Comparison of ENCODE assay signal across 21 mouse cellular contexts in genomic region chr10:93909811-93910446, GRCm38 (mm10). TPM values are rescaled to one million over a fixed set of nuclear protein-coding genes. Genes with fewer than 3 reads are reported as not detected.
DNase-seq lines count a peak whose midpoint lies in the region; ATAC-seq lines count a peak whose summit lies in the region.
"Had no signal": no experiment of that assay in that cellular context is flagged by ENCODE, and none has a peak within 500 bp of the region (broad histone marks: within the 10 kb centered on the region; RNA-seq: fewer than 3 reads in every experiment).

No protein-coding gene starts in this region.

- no peaks in the 10 kb centered on the region for H3K9me3 ChIP-seq in midbrain, embryonic 10.5 days (replicated peaks)
- no peaks in the 10 kb centered on the region for H3K9me3 ChIP-seq in midbrain, embryonic 16.5 days (replicated peaks; ENCODE audit: control insufficient read depth, low read length, poor library complexity, severe bottlenecking)
- no peaks in the 10 kb centered on the region for H3K9me3 ChIP-seq in limb, embryonic 10.5 days (replicated peaks)
- H3K9me3 ChIP-seq: intestine, embryonic 15.5 days; megakaryocyte, embryonic 14.5 days; midbrain, embryonic 15.5 days had no signal

- no peak overlapping the region for H3K4me2 ChIP-seq in midbrain, embryonic 16.5 days (ENCODE audit: low read length)
- H3K4me2 ChIP-seq: hindbrain, embryonic 14.5 days; intestine, embryonic 15.5 days; midbrain, embryonic 15.5 days had no signal

- no peak overlapping the region for H3K9ac ChIP-seq in midbrain, embryonic 16.5 days (ENCODE audit: low read depth, low read length)
- H3K9ac ChIP-seq: forebrain, postnatal 0 days; hindbrain, embryonic 14.5 days; intestine, embryonic 15.5 days; midbrain, embryonic 15.5 days had no signal

- no peaks in the 10 kb centered on the region for H3K27me3 ChIP-seq in midbrain, embryonic 10.5 days (ENCODE audit: low read depth, poor library complexity, severe bottlenecking)
- H3K27me3 ChIP-seq in midbrain, embryonic 16.5 days (ENCODE audit: control insufficient read depth, insufficient read depth, low read depth, low read length) = no peaks in the 10 kb centered on the region
- no peaks in the 10 kb centered on the region for H3K27me3 ChIP-seq in limb, embryonic 10.5 days (ENCODE audit: low read depth, poor library complexity, severe bottlenecking)
- H3K27me3 ChIP-seq: intestine, embryonic 15.5 days; megakaryocyte, embryonic 14.5 days; midbrain, embryonic 15.5 days had no signal

- H3K27ac ChIP-seq in midbrain, embryonic 10.5 days (replicated peaks) = no peak overlapping the region
- no peak overlapping the region for H3K27ac ChIP-seq in midbrain, embryonic 16.5 days (ENCODE audit: low read length)
- H3K27ac ChIP-seq in limb, embryonic 10.5 days = no peak overlapping the region; the same call in 1 of the 2 replicates
- H3K27ac ChIP-seq: hindbrain, embryonic 14.5 days; intestine, embryonic 15.5 days; midbrain, embryonic 15.5 days had no signal

- no peak for ATAC-seq in midbrain, embryonic 16.5 days
- peak; percentile 52 for ATAC-seq in megakaryocyte-erythroid progenitor cell, adult 5-6 weeks (replicated peaks; ENCODE audit: low FRiP score, low TSS enrichment, poor library complexity, severe bottlenecking)
- ATAC-seq: forebrain, postnatal 0 days; intestine, embryonic 15.5 days; midbrain, embryonic 15.5 days had no signal

- DNase-seq in midbrain, embryonic 10.5 days (ENCODE audit: low spot score) = peak; percentile 27
- peak; percentile 74 for DNase-seq in embryo, embryonic 10.5 days (ENCODE audit: low spot score)
- peak; percentile 47 for DNase-seq in limb, embryonic 10.5 days (ENCODE audit: low spot score)
- no peak for DNase-seq in thymus, postnatal 14 days
- no peak for DNase-seq in cerebellum, adult 11-12 months
- DNase-seq: adrenal gland, postnatal 25 days; cerebellum, adult 9-11 months; forebrain, postnatal 0 days; gastrocnemius, postnatal 25 days; heart, postnatal 36 days; kidney, adult 8-10 months; kidney, postnatal 10 days; lung, adult 2 months; thymus, adult 18-20 months; thymus, postnatal 4 days had no signal

- no peaks in the 10 kb centered on the region for H3K36me3 ChIP-seq in midbrain, embryonic 10.5 days
- H3K36me3 ChIP-seq in midbrain, embryonic 16.5 days (ENCODE audit: control insufficient read depth, insufficient read depth, low read length) = no peaks in the 10 kb centered on the region
- H3K36me3 ChIP-seq in limb, embryonic 10.5 days = no peaks in the 10 kb centered on the region
- H3K36me3 ChIP-seq: intestine, embryonic 15.5 days; midbrain, embryonic 15.5 days had no signal

- no peak overlapping the region for H3K4me3 ChIP-seq in midbrain, embryonic 10.5 days
- no peak overlapping the region for H3K4me3 ChIP-seq in midbrain, embryonic 16.5 days (ENCODE audit: low read depth, low read length)
- no peak overlapping the region for H3K4me3 ChIP-seq in limb, embryonic 10.5 days
- H3K4me3 ChIP-seq: intestine, embryonic 15.5 days; megakaryocyte, embryonic 14.5 days; midbrain, embryonic 15.5 days had no signal

- peaks cover under 1% of the 10 kb centered on the region; the same call in 1 of the 2 replicates for H3K4me1 ChIP-seq in midbrain, embryonic 10.5 days
- H3K4me1 ChIP-seq in midbrain, embryonic 16.5 days (ENCODE audit: control insufficient read depth, insufficient read depth, low read length) = peaks cover under 1% of the 10 kb centered on the region; the same call in 1 of the 2 replicates
- peaks cover 33% of the 10 kb centered on the region for H3K4me1 ChIP-seq in limb, embryonic 10.5 days
- H3K4me1 ChIP-seq: intestine, embryonic 15.5 days; midbrain, embryonic 15.5 days had no signal

- whole genome bisulfite sequencing in midbrain, embryonic 10.5 days = 76% methylated on average over 5 of the region's 5 CpGs
- 72% methylated on average over 5 of the region's 5 CpGs for WGBS in midbrain, embryonic 16.5 days
- WGBS in limb, embryonic 10.5 days = 16% methylated on average over 5 of the region's 5 CpGs

RNA-seq across cellular contexts. Expression of gene Metap2, which starts 13.0 kb away (rescaled TPM):
- polyA plus RNA-seq in midbrain, embryonic 10.5 days (2016; fragmentation: Nextera tagmentation; extraction: Ambion mirVana) = 221 and 231 TPM in 2 replicates
- 147 and 156 TPM in 2 replicates for polyA plus RNA-seq in midbrain, embryonic 16.5 days (2015; fragmentation: Nextera tagmentation; extraction: Ambion mirVana)
- 221 and 241 TPM in 2 replicates for polyA plus RNA-seq in limb, embryonic 10.5 days (2016; fragmentation: Nextera tagmentation; extraction: Ambion mirVana)
- total RNA-seq in megakaryocyte-erythroid progenitor cell, adult 5-6 weeks (2014; fragmentation: Nextera tagmentation) = 458 and 509 TPM in 2 replicates
- total RNA-seq in megakaryocyte-erythroid progenitor cell, adult 5-6 weeks (2017) = 577 and 616 TPM in 2 replicates

Comparison
In these comparisons a context has a peak if more than half of its experiments do, and no peak if none do; other contexts are left out.
1. DNase-seq: peak in midbrain, embryonic 10.5 days (single experiment), embryo, embryonic 10.5 days (single experiment) and limb, embryonic 10.5 days (single experiment); none in thymus, postnatal 14 days (single experiment) and cerebellum, adult 11-12 months (single experiment).